Mouse (Mus musculus): Measurements from ENCODE around the gene St3gal3. TPM values are rescaled to one million over a fixed set of nuclear protein-coding genes. Genes with fewer than 3 reads are reported as not detected.

St3gal3 gene
- polyA plus RNA-seq, 1 experiment from 2014 or later, result 7.3 TPM

- Histone ChIP-seq H3K4me3 (ENCODE audit: low read depth, low read length) (no peak overlapping the region), H3K9ac (ENCODE audit: low read length) (no peak overlapping the region), H3K4me2 (ENCODE audit: low read depth, severe bottlenecking) (no peak overlapping the region), H3K27ac (replicated peaks; ENCODE audit: low read depth, low read length) (no peak overlapping the region), H3K36me3 (ENCODE audit: control insufficient read depth, insufficient read depth, low read length) (no peaks in the 10 kb centered on the region), H3K4me1 (ENCODE audit: control insufficient read depth, insufficient read depth, low read length) (peaks cover 5% of the 10 kb centered on the region; the same call in 1 of the 2 replicates), H3K27me3 (ENCODE audit: control insufficient read depth, insufficient read depth, low read length) (no peaks in the 10 kb centered on the region), H3K9me3 (ENCODE audit: control insufficient read depth, low read length) (no peaks in the 10 kb centered on the region)
- WGBS, result 95% methylated on average over 3 of the region's 3 CpGs
- DNase-seq (ENCODE audit: low spot score) (no peak), ATAC-seq (ENCODE audit: insufficient number of reproducible peaks, low FRiP score, low TSS enrichment, low read depth) (no peak)
Measured at GRCm38 (mm10) chr4:117984206-117984605, 150.5 kb downstream of the St3gal3 start.

- H3K4me2 ChIP-seq (ENCODE audit: low read depth, severe bottlenecking), result no peak overlapping the region
- H3K27ac ChIP-seq (replicated peaks; ENCODE audit: low read depth, low read length), result no peak overlapping the region
- H3K9ac ChIP-seq (ENCODE audit: low read length), result no peak overlapping the region
- H3K4me1 ChIP-seq (ENCODE audit: control insufficient read depth, insufficient read depth, low read length), result peaks cover 5% of the 10 kb centered on the region; the same call in 1 of the 2 replicates
- no peaks in the 10 kb centered on the region for H3K9me3 ChIP-seq (ENCODE audit: control insufficient read depth, low read length)
- H3K4me3 ChIP-seq (ENCODE audit: low read depth, low read length), result no peak overlapping the region
- no peaks in the 10 kb centered on the region for H3K27me3 ChIP-seq (ENCODE audit: control insufficient read depth, insufficient read depth, low read length)
- H3K36me3 ChIP-seq (ENCODE audit: control insufficient read depth, insufficient read depth, low read length), result no peaks in the 10 kb centered on the region
- no peak for ATAC-seq (ENCODE audit: insufficient number of reproducible peaks, low FRiP score, low TSS enrichment, low read depth)
- DNase-seq (ENCODE audit: low spot score), result no peak
- WGBS, result 75% methylated on average over 7 of the region's 7 CpGs
Measured at GRCm38 (mm10) chr4:117982706-117983105, 152.0 kb downstream of the St3gal3 start.

GRCm38 (mm10) chr4:117981518-117981917 lies 153.2 kb downstream of the St3gal3 start:
- Histone ChIP-seq H3K9me3 (ENCODE audit: control insufficient read depth, low read length) (no peaks in the 10 kb centered on the region), H3K27ac (replicated peaks; ENCODE audit: low read depth, low read length) (no peak overlapping the region), H3K4me1 (ENCODE audit: control insufficient read depth, insufficient read depth, low read length) (peaks cover 5% of the 10 kb centered on the region; the same call in 1 of the 2 replicates), H3K4me3 (ENCODE audit: low read depth, low read length) (no peak overlapping the region), H3K9ac (ENCODE audit: low read length) (no peak overlapping the region), H3K27me3 (ENCODE audit: control insufficient read depth, insufficient read depth, low read length) (no peaks in the 10 kb centered on the region), H3K4me2 (ENCODE audit: low read depth, severe bottlenecking) (no peak overlapping the region), H3K36me3 (ENCODE audit: control insufficient read depth, insufficient read depth, low read length) (no peaks in the 10 kb centered on the region)
- 80% methylated on average over 3 of the region's 5 CpGs for WGBS
- no peak for ATAC-seq (ENCODE audit: insufficient number of reproducible peaks, low FRiP score, low TSS enrichment, low read depth)
- DNase-seq (ENCODE audit: low spot score), result no peak

- H3K4me2 ChIP-seq (ENCODE audit: low read depth, severe bottlenecking), result no peak overlapping the region
- no peak for DNase-seq (ENCODE audit: low spot score)
- H3K27ac ChIP-seq (replicated peaks; ENCODE audit: low read depth, low read length), result no peak overlapping the region
- no peaks in the 10 kb centered on the region for H3K9me3 ChIP-seq (ENCODE audit: control insufficient read depth, low read length)
- no peaks in the 10 kb centered on the region for H3K36me3 ChIP-seq (ENCODE audit: control insufficient read depth, insufficient read depth, low read length)
- H3K4me3 ChIP-seq (ENCODE audit: low read depth, low read length), result no peak overlapping the region
- H3K9ac ChIP-seq (ENCODE audit: low read length), result no peak overlapping the region
- ATAC-seq (ENCODE audit: insufficient number of reproducible peaks, low FRiP score, low TSS enrichment, low read depth), result no peak
- 92% methylated on average over 4 of the region's 4 CpGs for WGBS
- H3K4me1 ChIP-seq (ENCODE audit: control insufficient read depth, insufficient read depth, low read length), result peaks cover 5% of the 10 kb centered on the region; the same call in 1 of the 2 replicates
- no peaks in the 10 kb centered on the region for H3K27me3 ChIP-seq (ENCODE audit: control insufficient read depth, insufficient read depth, low read length)
Measured at GRCm38 (mm10) chr4:117980161-117980560, 154.6 kb downstream of the St3gal3 start.

- H3K27me3 ChIP-seq (ENCODE audit: control insufficient read depth, insufficient read depth, low read length), result no peaks in the 10 kb centered on the region
- no peaks in the 10 kb centered on the region for H3K36me3 ChIP-seq (ENCODE audit: control insufficient read depth, insufficient read depth, low read length)
- H3K27ac ChIP-seq (replicated peaks; ENCODE audit: low read depth, low read length), result no peak overlapping the region
- 89% methylated on average over 4 of the region's 4 CpGs for WGBS
- no peak overlapping the region for H3K4me2 ChIP-seq (ENCODE audit: low read depth, severe bottlenecking)
- H3K9ac ChIP-seq (ENCODE audit: low read length), result no peak overlapping the region
- H3K4me3 ChIP-seq (ENCODE audit: low read depth, low read length), result no peak overlapping the region
- H3K9me3 ChIP-seq (ENCODE audit: control insufficient read depth, low read length), result no peaks in the 10 kb centered on the region
- no peak for DNase-seq (ENCODE audit: low spot score)
- H3K4me1 ChIP-seq (ENCODE audit: control insufficient read depth, insufficient read depth, low read length), result peaks cover 5% of the 10 kb centered on the region; the same call in 1 of the 2 replicates
- no peak for ATAC-seq (ENCODE audit: insufficient number of reproducible peaks, low FRiP score, low TSS enrichment, low read depth)
Measured at GRCm38 (mm10) chr4:117979181-117979580, 155.5 kb downstream of the St3gal3 start.

GRCm38 (mm10) chr4:117978282-117978681 lies 156.4 kb downstream of the St3gal3 start:
- H3K9me3 ChIP-seq (ENCODE audit: control insufficient read depth, low read length), result no peaks in the 10 kb centered on the region
- DNase-seq (ENCODE audit: low spot score), result no peak
- H3K4me2 ChIP-seq (ENCODE audit: low read depth, severe bottlenecking), result no peak overlapping the region
- WGBS, result 94% methylated on average over 9 of the region's 9 CpGs
- peaks cover 5% of the 10 kb centered on the region; the same call in 1 of the 2 replicates for H3K4me1 ChIP-seq (ENCODE audit: control insufficient read depth, insufficient read depth, low read length)
- H3K27ac ChIP-seq (replicated peaks; ENCODE audit: low read depth, low read length), result no peak overlapping the region
- no peaks in the 10 kb centered on the region for H3K36me3 ChIP-seq (ENCODE audit: control insufficient read depth, insufficient read depth, low read length)
- ATAC-seq (ENCODE audit: insufficient number of reproducible peaks, low FRiP score, low TSS enrichment, low read depth), result no peak
- no peak overlapping the region for H3K4me3 ChIP-seq (ENCODE audit: low read depth, low read length)
- H3K27me3 ChIP-seq (ENCODE audit: control insufficient read depth, insufficient read depth, low read length), result no peaks in the 10 kb centered on the region
- no peak overlapping the region for H3K9ac ChIP-seq (ENCODE audit: low read length)

GRCm38 (mm10) chr4:117977841-117978240 lies 156.9 kb downstream of the St3gal3 start:
- Histone ChIP-seq H3K9ac (ENCODE audit: low read length) (no peak overlapping the region), H3K4me1 (ENCODE audit: control insufficient read depth, insufficient read depth, low read length) (peaks cover 7% of the 10 kb centered on the region; the same call in 1 of the 2 replicates), H3K4me3 (ENCODE audit: low read depth, low read length) (no peak overlapping the region), H3K27me3 (ENCODE audit: control insufficient read depth, insufficient read depth, low read length) (no peaks in the 10 kb centered on the region), H3K27ac (replicated peaks; ENCODE audit: low read depth, low read length) (no peak overlapping the region), H3K4me2 (ENCODE audit: low read depth, severe bottlenecking) (no peak overlapping the region), H3K9me3 (ENCODE audit: control insufficient read depth, low read length) (no peaks in the 10 kb centered on the region), H3K36me3 (ENCODE audit: control insufficient read depth, insufficient read depth, low read length) (no peaks in the 10 kb centered on the region)
- ATAC-seq (ENCODE audit: insufficient number of reproducible peaks, low FRiP score, low TSS enrichment, low read depth) (no peak), DNase-seq (ENCODE audit: low spot score) (no peak)
- 92% methylated on average over 11 of the region's 11 CpGs for WGBS

GRCm38 (mm10) chr4:117977371-117977770 lies 157.3 kb downstream of the St3gal3 start:
- Histone ChIP-seq H3K4me2 (ENCODE audit: low read depth, severe bottlenecking) (no peak overlapping the region), H3K36me3 (ENCODE audit: control insufficient read depth, insufficient read depth, low read length) (no peaks in the 10 kb centered on the region), H3K4me1 (ENCODE audit: control insufficient read depth, insufficient read depth, low read length) (peaks cover 5% of the 10 kb centered on the region; the same call in 1 of the 2 replicates), H3K27ac (replicated peaks; ENCODE audit: low read depth, low read length) (no peak overlapping the region), H3K4me3 (ENCODE audit: low read depth, low read length) (no peak overlapping the region), H3K9me3 (ENCODE audit: control insufficient read depth, low read length) (no peaks in the 10 kb centered on the region), H3K9ac (ENCODE audit: low read length) (no peak overlapping the region), H3K27me3 (ENCODE audit: control insufficient read depth, insufficient read depth, low read length) (no peaks in the 10 kb centered on the region)
- ATAC-seq (ENCODE audit: insufficient number of reproducible peaks, low FRiP score, low TSS enrichment, low read depth) (no peak), DNase-seq (ENCODE audit: low spot score) (no peak)
- WGBS, result 75% methylated on average over 9 of the region's 9 CpGs

- H3K27ac ChIP-seq (replicated peaks; ENCODE audit: low read depth, low read length), result no peak overlapping the region
- peaks cover 5% of the 10 kb centered on the region; the same call in 1 of the 2 replicates for H3K4me1 ChIP-seq (ENCODE audit: control insufficient read depth, insufficient read depth, low read length)
- no peaks in the 10 kb centered on the region for H3K27me3 ChIP-seq (ENCODE audit: control insufficient read depth, insufficient read depth, low read length)
- H3K4me2 ChIP-seq (ENCODE audit: low read depth, severe bottlenecking), result no peak overlapping the region
- no peak overlapping the region for H3K4me3 ChIP-seq (ENCODE audit: low read depth, low read length)
- H3K9me3 ChIP-seq (ENCODE audit: control insufficient read depth, low read length), result no peaks in the 10 kb centered on the region
- ATAC-seq (ENCODE audit: insufficient number of reproducible peaks, low FRiP score, low TSS enrichment, low read depth) (no peak), DNase-seq (ENCODE audit: low spot score) (no peak)
- no peaks in the 10 kb centered on the region for H3K36me3 ChIP-seq (ENCODE audit: control insufficient read depth, insufficient read depth, low read length)
- 82% methylated on average over 1 of the region's 1 CpGs for WGBS
- no peak overlapping the region for H3K9ac ChIP-seq (ENCODE audit: low read length)
Measured at GRCm38 (mm10) chr4:117975820-117976219, 158.9 kb downstream of the St3gal3 start.
